Mouse (Mus musculus) neural tube, embryonic 11.5 days (tissue): ENCODE results near the gene Col27a1. TPM values are rescaled to one million over a fixed set of nuclear protein-coding genes. Genes with fewer than 3 reads are reported as not detected.
"Not testable (repeated sequence)": the region's sequence is repeated elsewhere in the genome, so short reads cannot be mapped to it uniquely, and the experiment has no call there.

Experiments
- ATAC-seq: fragments of 200-750 bp; cut with Nextera tagmentation; 2 replicates; pipeline ENCODE4 v1.8.0; 2017; ENCODE audit warnings: moderate number of reproducible peaks, mild to moderate bottlenecking, moderate TSS enrichment, moderate library complexity; ENCODE audit not compliant: insufficient read depth, low FRiP score, low TSS enrichment
- DNase-seq: peaks from one replicate; pipeline ENCODE4 v3.0.0-alpha.2; 2015; ENCODE audit warnings: low spot score
- H3K27ac ChIP-seq: fragments of 300-500 bp; sonication (generic); 2 replicates; pipeline ENCODE4 v1.5.1; 2014; ENCODE audit warnings: low read depth, mild to moderate bottlenecking, low read length
- H3K27me3 ChIP-seq: fragments of 300-500 bp; sonication (generic); 2 replicates; pipeline ENCODE4 v1.6.1; 2014; ENCODE audit warnings: mild to moderate bottlenecking, low read length, mixed read lengths; ENCODE audit not compliant: control insufficient read depth, insufficient read depth
- H3K36me3 ChIP-seq: fragments of 300-500 bp; sonication (generic); 2 replicates; pipeline ENCODE4 v1.6.1; 2014; ENCODE audit warnings: mild to moderate bottlenecking, low read length, moderate library complexity, mixed read lengths; ENCODE audit not compliant: control insufficient read depth, insufficient read depth
- H3K4me1 ChIP-seq: fragments of 300-500 bp; sonication (generic); 2 replicates; pipeline ENCODE4 v1.6.1; 2014; ENCODE audit warnings: low read length, mixed read lengths; ENCODE audit not compliant: control insufficient read depth, insufficient read depth
- H3K4me2 ChIP-seq: fragments of 300-500 bp; sonication (generic); 2 replicates; pipeline ENCODE4 v1.6.1; 2014; ENCODE audit warnings: low read depth, mild to moderate bottlenecking, moderate library complexity
- H3K4me3 ChIP-seq: fragments of 300-500 bp; sonication (generic); 2 replicates; pipeline ENCODE4 v1.5.1; 2014; ENCODE audit warnings: low read depth, low read length
- H3K9ac ChIP-seq: fragments of 300-500 bp; sonication (generic); 2 replicates; pipeline ENCODE4 v1.6.1; 2014; ENCODE audit warnings: mild to moderate bottlenecking, low read length
- H3K9me3 ChIP-seq: fragments of 300-500 bp; sonication (generic); 2 replicates; pipeline ENCODE4 v1.6.1; 2016; ENCODE audit warnings: low read length; ENCODE audit not compliant: control insufficient read depth
- WGBS: fragments of 180-500 bp; shearing (Covaris S2); extraction: QIAGEN DNeasy Blood & Tissue Kit; methylation state at CpG from one replicate; pipeline ENCODE4 v1.1.7; 2014; 5-methylcytosine and 5-hydroxymethylcytosine counted together
- polyA plus RNA-seq: library from polyadenylated mRNA; unstranded; fragments of >200 nt; fragmentation: Nextera tagmentation; extraction: Ambion mirVana; gene quantifications from 2 replicates; pipeline ENCODE4 v1.2.1, GENCODE M21; 2014

Col27a1 gene
- polyA plus RNA-seq, 1 experiment from 2014 or later, result 3.5 TPM

- 91% methylated on average over 7 of the region's 7 CpGs for WGBS
- H3K4me2 ChIP-seq, result no peak overlapping the region
- no peak overlapping the region for H3K27ac ChIP-seq
- ATAC-seq, result no peak
- no peaks in the 10 kb centered on the region for H3K4me1 ChIP-seq
- no peak for DNase-seq
- no peaks in the 10 kb centered on the region for H3K9me3 ChIP-seq
- H3K36me3 ChIP-seq, result no peaks in the 10 kb centered on the region
- H3K27me3 ChIP-seq, result no peaks in the 10 kb centered on the region
- no peak overlapping the region for H3K9ac ChIP-seq
- no peak overlapping the region for H3K4me3 ChIP-seq
These were observed 97.6 kb downstream of the Col27a1 start for GRCm38 (mm10) chr4:63311426-63311825.

GRCm38 (mm10) chr4:63314063-63314462 lies 100.3 kb downstream of the Col27a1 start:
- WGBS, result 83% methylated on average over 5 of the region's 5 CpGs
- H3K4me3 ChIP-seq, result no peak overlapping the region
- DNase-seq (no peak), ATAC-seq (no peak)
- no peak overlapping the region for H3K4me2 ChIP-seq
- no peak overlapping the region for H3K9ac ChIP-seq
- H3K36me3 ChIP-seq, result no peaks in the 10 kb centered on the region
- H3K9me3 ChIP-seq, result no peaks in the 10 kb centered on the region
- H3K4me1 ChIP-seq, result no peaks in the 10 kb centered on the region
- H3K27me3 ChIP-seq, result no peaks in the 10 kb centered on the region
- H3K27ac ChIP-seq, result no peak overlapping the region

- no peaks in the 10 kb centered on the region for H3K36me3 ChIP-seq
- no peaks in the 10 kb centered on the region for H3K27me3 ChIP-seq
- DNase-seq, result no peak
- ATAC-seq, result no peak
- H3K4me1 ChIP-seq, result no peaks in the 10 kb centered on the region
- H3K9me3 ChIP-seq, result no peaks in the 10 kb centered on the region
- WGBS, result 81% methylated on average over 9 of the region's 9 CpGs
- no peak overlapping the region for H3K4me2 ChIP-seq
- no peak overlapping the region for H3K4me3 ChIP-seq
- H3K27ac ChIP-seq, result no peak overlapping the region
- no peak overlapping the region for H3K9ac ChIP-seq
These were observed 102.4 kb downstream of the Col27a1 start for GRCm38 (mm10) chr4:63316076-63316746.

- not testable (repeated sequence) for H3K27me3 ChIP-seq, H3K4me2 ChIP-seq, H3K9ac ChIP-seq, H3K36me3 ChIP-seq, H3K4me3 ChIP-seq, H3K27ac ChIP-seq, ATAC-seq, H3K4me1 ChIP-seq, H3K9me3 ChIP-seq
- WGBS, result 21% methylated on average over 3 of the region's 3 CpGs
- DNase-seq, result peak; percentile 70
These were observed 105.8 kb downstream of the Col27a1 start for GRCm38 (mm10) chr4:63319566-63319965.

- Histone ChIP-seq H3K4me2 (no peak overlapping the region), H3K9me3 (no peaks in the 10 kb centered on the region), H3K4me3 (no peak overlapping the region), H3K27me3 (no peaks in the 10 kb centered on the region), H3K4me1 (no peaks in the 10 kb centered on the region), H3K27ac (no peak overlapping the region), H3K36me3 (no peaks in the 10 kb centered on the region), H3K9ac (no peak overlapping the region)
- ATAC-seq (no peak), DNase-seq (no peak)
- 75% methylated on average over 8 of the region's 8 CpGs for WGBS
These were observed 109.5 kb downstream of the Col27a1 start for GRCm38 (mm10) chr4:63323275-63323815.

- no peaks in the 10 kb centered on the region for H3K9me3 ChIP-seq
- no peaks in the 10 kb centered on the region for H3K27me3 ChIP-seq
- WGBS, result 92% methylated on average over 4 of the region's 4 CpGs
- H3K27ac ChIP-seq, result no peak overlapping the region
- ATAC-seq (no peak), DNase-seq (no peak)
- H3K4me3 ChIP-seq, result no peak overlapping the region
- no peak overlapping the region for H3K4me2 ChIP-seq
- H3K4me1 ChIP-seq, result no peaks in the 10 kb centered on the region
- no peak overlapping the region for H3K9ac ChIP-seq
- no peaks in the 10 kb centered on the region for H3K36me3 ChIP-seq
These were observed 119.6 kb downstream of the Col27a1 start for GRCm38 (mm10) chr4:63333403-63333802.

- 77% methylated on average over 3 of the region's 3 CpGs for WGBS
- ATAC-seq, result no peak
These were observed 124.7 kb downstream of the Col27a1 start for GRCm38 (mm10) chr4:63338414-63339076.

GRCm38 (mm10) chr4:63342491-63342890 lies 128.7 kb downstream of the Col27a1 start:
- no peak overlapping the region for H3K9ac ChIP-seq
- no peak for ATAC-seq
- no peak overlapping the region for H3K27ac ChIP-seq
- H3K36me3 ChIP-seq, result no peaks in the 10 kb centered on the region
- no peak overlapping the region for H3K4me3 ChIP-seq
- WGBS, result 76% methylated on average over 4 of the region's 4 CpGs
- H3K27me3 ChIP-seq, result no peaks in the 10 kb centered on the region
- no peak for DNase-seq
- no peaks in the 10 kb centered on the region for H3K9me3 ChIP-seq
- H3K4me2 ChIP-seq, result no peak overlapping the region
- no peaks in the 10 kb centered on the region for H3K4me1 ChIP-seq

More at GRCm38 (mm10) chr4:63338414-63339076, 124.7 kb downstream of the Col27a1 start:
- Histone ChIP-seq H3K27me3 (no peaks in the 10 kb centered on the region), H3K4me1 (no peaks in the 10 kb centered on the region), H3K36me3 (no peaks in the 10 kb centered on the region), H3K9me3 (no peaks in the 10 kb centered on the region), H3K4me3 (no peak overlapping the region), H3K4me2 (no peak overlapping the region), H3K9ac (no peak overlapping the region), H3K27ac (no peak overlapping the region)
- DNase-seq, result no peak

- no peaks in the 10 kb centered on the region for H3K36me3 ChIP-seq
- no peaks in the 10 kb centered on the region for H3K4me1 ChIP-seq
- H3K27ac ChIP-seq, result no peak overlapping the region
- H3K27me3 ChIP-seq, result no peaks in the 10 kb centered on the region
- ATAC-seq (no peak), DNase-seq (no peak)
- 77% methylated on average over 3 of the region's 3 CpGs for WGBS
- no peak overlapping the region for H3K4me3 ChIP-seq
- no peak overlapping the region for H3K4me2 ChIP-seq
- H3K9me3 ChIP-seq, result no peaks in the 10 kb centered on the region
- no peak overlapping the region for H3K9ac ChIP-seq
These were observed 129.8 kb downstream of the Col27a1 start for GRCm38 (mm10) chr4:63343608-63344007.
